Mouse (Mus musculus) embryo, embryonic 10.5 days (tissue): ENCODE data around the gene Borcs6.
A peak's percentile ranks its signal among the peaks of the same experiment; 100 is the strongest.
"Not testable (repeated sequence)": the region's sequence is repeated elsewhere in the genome, so short reads cannot be mapped to it uniquely, and the experiment has no call there.

ENCODE experiments used
- DNase-seq: peaks from one replicate; pipeline ENCODE4 v3.0.0-alpha.2; 2015; ENCODE audit warnings: low spot score

Borcs6 gene

GRCm38 (mm10) chr11:69089616-69090290 is 30.2 kb downstream of the Borcs6 start:
- DNase-seq, result no peak

GRCm38 (mm10) chr11:69090367-69090766 is 30.9 kb downstream of the Borcs6 start:
- DNase-seq, result no peak

- no peak for DNase-seq
Measured at GRCm38 (mm10) chr11:69091566-69092385, 32.3 kb downstream of the Borcs6 start.

- peak; percentile 86 for DNase-seq
Measured at GRCm38 (mm10) chr11:69092386-69092751, 32.9 kb downstream of the Borcs6 start.

DNA sequence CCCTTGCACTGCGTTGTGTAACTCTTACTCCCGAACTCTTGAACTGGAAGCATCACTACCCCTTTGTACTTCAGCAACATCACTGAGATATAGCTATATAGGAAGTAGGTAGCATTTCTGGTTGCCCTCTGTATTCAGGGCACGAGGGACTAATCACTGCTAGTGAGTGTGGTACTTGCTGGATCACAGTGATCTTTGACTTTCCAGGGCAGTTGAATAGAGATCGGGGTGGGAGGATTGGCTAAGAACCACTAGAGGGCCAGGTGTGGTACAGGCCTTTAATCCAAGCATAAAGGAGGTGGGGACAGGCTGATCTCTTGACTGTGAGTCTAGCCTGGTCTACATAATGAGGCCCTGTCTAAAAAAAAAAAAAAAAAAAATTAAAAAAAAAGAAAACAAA is 33.4 kb downstream of the Borcs6 start:
- no peak for DNase-seq

GRCm38 (mm10) chr11:69093856-69094255 is 34.3 kb downstream of the Borcs6 start:
- not testable (repeated sequence) for DNase-seq

DNA sequence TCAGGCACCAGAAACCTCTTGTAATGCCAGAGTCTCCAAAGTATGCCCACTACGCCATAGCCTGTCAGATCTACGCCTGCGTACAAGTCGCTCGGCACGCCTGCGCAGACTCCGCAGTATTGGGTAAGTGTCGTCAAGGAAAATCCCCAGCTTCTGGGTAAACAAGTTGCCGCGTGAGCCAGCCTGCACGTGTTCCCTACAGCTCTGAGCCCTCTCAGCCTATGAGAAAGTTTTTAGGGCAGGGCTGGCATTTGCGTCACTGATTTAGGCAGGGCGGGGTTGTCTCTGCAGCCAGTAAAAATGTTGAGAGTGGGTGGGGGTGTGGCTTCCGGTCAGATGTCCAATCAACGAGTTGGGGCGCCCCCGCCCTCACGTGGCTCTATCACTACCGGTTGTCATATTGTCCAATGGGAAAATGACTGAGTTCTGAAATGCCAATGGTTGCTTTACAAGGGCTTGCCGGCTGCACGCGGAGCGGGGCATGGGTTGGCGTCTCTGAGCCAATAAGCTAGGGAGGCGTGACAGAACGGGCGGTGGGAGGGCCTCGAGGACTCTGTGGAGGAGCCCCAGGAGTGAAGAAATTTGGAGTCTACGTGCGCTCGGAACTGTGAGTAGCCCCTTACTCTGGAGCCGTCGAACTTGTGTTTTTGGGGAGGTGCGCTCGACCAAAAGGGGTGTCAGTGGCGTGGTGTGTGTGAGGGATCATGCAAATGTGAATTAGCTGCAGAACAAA is 35.3 kb downstream of the Borcs6 start, which contains the start of gene Per1:
Per1 (plus strand) TSS at position 521 of the 733 bp plus-strand sequence.
- DNase-seq, result peak; percentile 100

- peak; percentile 34 for DNase-seq
Measured at GRCm38 (mm10) chr11:69095511-69096231, 36.2 kb downstream of the Borcs6 start.

- DNase-seq, result no peak
Measured at GRCm38 (mm10) chr11:69096360-69096986, 37.0 kb downstream of the Borcs6 start.

DNA sequence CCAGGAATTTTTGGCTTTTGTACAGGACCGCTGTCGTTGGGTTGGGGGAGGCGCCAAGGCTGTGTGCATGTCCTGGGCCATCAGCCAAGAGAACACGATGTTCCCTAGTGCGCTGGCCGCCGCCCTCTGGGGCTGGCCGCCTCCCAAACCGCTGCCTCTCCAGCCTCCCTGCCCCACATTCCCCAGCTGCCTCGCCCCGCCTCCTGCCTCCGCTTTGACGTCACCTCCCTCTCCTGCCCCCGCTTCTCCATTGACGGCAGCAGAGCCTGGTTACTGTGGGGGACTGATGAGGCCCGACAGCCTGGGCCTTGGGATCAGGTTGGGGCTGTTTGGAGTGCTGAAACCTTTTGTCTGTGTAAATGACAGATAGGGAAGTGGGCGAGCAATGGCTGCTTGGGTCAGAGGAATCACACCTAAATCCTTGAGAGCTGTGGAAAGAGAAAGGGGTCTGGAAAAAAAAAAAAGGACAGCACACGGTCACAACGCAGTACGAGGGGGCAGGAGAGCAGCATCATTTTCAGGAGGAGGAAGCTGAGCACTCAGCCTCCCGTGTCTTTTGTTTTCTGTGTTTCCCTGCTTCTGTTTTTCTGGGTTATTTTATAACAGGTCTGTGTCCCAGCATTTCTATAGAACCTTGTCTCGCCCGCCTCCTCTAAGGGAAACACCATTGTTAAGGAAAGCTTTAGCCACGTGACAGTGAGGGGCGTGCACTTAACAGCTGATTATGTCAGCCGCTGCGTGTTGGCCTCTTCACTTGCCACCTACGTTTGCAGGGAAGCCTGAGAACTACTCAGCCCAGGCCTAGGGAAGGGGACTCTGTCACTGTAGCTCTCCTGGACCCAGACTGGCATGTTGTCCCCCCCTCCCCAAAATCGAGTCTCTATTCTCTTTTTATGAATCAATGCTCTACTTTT is 37.7 kb downstream of the Borcs6 start:
- peak; percentile 84 for DNase-seq

DNA sequence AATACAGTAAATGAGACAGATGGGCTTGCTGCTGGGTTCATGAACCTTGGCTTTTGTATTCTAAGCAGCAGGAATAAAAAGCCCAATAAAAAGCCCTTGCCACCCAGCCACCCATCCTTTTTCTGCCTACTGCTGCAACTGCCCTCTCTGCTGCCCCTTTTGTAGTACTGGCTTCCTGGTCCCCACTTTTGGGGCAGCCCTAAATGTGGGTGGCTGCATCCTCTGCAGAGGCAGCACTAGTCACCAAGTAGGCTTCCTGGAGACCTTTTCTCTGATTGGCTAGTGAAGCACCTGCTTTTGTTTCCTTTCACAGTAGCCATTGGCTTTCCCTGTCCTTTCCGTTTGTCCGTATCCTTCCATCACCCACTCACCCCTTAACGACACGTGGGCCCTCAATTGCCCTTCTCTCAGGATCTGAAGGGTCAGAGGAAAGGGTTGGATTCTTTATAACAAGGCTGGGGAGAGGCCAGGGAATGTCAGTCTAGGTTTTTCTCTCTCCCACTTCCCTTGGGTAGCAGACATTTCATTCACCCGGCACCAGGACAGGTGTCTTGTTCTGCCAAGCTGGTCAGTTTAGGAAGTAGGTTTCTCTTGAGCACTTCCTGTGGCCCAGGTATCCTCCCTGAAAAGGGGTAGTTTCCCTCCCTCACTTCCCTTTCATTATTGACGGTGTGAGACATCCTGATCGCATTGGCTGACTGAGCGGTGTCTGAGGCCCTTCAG is 38.7 kb downstream of the Borcs6 start:
- no peak for DNase-seq

- DNase-seq, result peak; percentile 96
Measured at GRCm38 (mm10) chr11:69098762-69099091, 39.2 kb downstream of the Borcs6 start.

DNA sequence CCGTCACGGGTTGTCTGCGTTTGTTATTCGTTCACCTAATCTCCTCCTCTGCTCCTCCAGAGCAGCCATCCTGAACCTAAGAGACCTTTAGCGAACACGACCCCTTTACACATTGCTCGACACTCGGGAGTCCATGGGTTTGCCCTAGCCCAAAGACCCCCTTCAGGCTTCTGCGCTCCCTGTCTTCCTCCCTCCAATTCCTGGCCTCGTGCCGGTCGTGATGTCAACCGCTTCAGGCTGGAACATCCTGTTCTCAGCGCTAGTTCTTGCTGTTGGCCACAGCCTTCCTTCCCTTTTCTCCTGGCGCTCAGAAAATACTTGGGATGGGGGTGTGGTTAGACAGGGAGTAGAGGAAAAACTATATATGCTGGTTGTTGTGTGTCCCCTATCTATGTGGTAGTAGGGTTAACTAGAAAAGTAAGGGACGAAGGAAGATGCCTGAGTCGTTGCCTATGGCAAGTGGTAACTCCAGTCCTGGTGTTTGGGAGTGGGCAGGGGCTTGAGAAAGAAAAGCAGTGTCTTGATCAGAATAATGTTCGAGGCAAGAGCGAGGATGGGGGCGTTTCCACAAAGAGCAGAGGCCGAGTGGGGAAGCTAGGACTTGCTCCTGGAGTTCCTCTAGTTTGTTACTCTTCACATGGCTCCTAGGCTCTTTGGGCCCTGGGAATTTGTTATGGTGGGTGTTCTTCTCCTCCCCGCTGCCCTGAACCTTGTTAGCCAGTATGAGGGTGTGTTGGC is 39.8 kb downstream of the Borcs6 start:
- DNase-seq, result peak; percentile 51

DNA sequence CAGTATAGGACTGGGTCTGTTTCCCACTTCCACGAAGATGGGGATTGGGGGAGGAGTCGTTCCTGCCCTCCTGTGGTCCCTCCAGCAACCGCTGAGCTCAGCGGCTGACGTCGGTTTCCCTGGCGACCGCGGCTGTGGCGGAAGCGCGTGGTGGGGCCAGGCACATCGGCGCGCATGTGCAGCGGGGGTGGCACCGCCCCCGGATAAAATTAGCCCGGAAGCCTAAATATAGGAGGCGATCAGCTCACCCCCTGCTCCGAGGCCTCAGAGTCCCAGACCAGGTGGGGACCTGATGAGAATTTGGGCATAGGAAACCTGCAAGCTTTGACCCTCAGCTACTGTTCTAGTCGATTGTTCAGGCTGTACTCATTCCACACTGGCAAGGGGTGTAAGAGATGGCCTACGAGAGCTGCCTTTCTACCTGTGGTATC is 40.4 kb downstream of the Borcs6 start:
- DNase-seq, result peak; percentile 87

DNA sequence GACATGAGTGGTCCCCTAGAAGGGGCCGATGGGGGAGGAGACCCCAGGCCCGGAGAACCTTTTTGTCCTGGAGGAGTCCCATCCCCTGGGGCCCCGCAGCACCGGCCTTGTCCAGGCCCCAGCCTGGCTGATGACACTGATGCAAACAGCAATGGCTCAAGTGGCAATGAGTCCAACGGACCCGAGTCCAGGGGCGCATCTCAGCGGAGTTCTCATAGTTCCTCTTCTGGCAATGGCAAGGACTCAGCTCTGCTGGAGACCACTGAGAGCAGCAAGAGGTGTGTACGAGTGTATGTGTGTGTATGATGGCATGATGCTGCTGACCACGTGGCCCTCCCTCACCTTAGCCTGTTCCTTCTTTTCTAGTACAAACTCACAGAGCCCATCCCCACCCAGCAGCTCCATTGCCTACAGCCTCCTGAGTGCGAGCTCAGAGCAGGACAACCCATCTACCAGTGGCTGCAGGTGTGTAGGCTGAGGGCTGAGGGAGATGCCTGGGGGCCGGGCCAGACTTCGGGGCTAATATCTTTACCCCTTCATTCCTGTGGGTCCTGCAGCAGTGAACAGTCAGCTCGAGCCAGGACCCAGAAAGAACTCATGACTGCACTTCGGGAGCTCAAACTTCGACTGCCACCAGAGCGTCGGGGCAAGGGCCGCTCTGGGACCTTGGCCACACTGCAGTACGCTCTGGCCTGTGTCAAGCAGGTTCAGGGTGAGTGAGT is 41.3 kb downstream of the Borcs6 start:
- DNase-seq, result no peak

GRCm38 (mm10) chr11:69101604-69102402 is 42.3 kb downstream of the Borcs6 start:
- no peak for DNase-seq

DNA sequence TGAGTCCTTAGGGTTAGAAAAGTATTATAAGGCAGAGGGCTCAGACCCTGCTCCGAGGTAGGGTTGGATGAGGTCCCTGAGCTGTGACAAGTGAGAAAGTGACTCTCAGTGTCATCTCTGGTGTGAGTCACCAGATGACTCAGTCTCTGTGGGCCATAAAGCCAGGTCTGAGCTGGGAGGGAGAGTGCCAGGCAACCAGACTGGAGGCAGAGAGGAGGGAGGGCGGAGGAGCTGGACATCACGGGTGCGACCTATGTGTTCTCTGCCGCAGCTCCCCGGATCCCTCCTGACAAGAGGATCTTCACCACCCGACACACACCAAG is 42.8 kb downstream of the Borcs6 start:
- no peak for DNase-seq

DNA sequence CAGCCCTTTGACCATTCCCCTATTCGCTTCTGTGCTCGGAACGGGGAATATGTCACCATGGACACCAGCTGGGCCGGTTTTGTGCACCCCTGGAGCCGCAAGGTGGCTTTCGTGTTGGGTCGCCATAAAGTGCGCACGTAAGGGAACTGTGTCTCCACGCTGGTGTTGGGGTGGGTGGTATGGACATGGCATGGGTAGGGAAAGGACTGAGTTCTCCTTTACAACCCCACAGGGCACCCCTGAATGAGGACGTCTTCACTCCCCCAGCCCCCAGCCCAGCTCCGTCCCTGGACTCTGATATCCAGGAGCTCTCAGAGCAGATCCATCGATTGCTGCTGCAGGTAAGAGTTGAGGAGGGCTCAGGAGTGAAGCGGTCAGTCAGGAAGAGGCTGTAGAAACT is 43.6 kb downstream of the Borcs6 start:
- no peak for DNase-seq
